Mouse (Mus musculus): Measurements from ENCODE around the gene Relt. TPM values are rescaled to one million over a fixed set of nuclear protein-coding genes. Genes with fewer than 3 reads are reported as not detected.

Relt gene
- polyA plus RNA-seq, 1 experiment = 0.36 TPM

DNA sequence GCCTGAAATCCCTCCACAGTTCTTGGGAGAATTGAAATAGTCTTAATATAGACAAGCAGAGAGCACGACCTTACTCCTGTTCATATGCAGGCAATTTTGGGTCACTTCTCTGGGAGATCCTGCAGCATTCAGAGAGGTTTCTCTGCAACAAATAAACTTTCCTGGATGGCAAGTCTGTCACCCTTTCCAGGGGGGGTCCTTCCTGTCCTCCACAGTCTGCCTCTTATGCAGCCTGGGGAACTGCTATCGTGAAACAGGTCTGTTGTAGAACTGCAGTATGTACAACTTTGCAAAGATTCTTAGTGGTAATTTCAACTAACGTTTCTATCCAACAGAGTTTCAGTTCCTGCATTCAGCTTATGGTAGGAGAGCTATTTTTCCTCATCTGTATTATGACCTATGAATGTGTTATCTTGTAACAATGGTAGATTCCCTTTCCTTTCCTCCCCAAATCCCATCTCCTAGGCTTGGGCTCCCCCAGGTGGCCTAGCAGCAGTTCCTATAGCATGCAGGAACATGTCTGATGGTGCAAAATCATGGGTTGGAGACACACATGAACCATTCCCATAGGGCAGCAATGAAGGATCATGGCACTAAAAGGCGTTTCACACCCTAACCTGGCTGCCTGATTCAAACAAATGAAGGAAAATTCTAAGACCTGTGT, 44.7 kb downstream of the Relt start:
- Histone ChIP-seq H3K4me1 (ENCODE audit: control insufficient read depth, insufficient read depth, insufficient read length, low read length) (0 out of 2 replicates have a peak, but pooled peaks cover 2% of the 10 kb centered on the region), H3K4me3 (ENCODE audit: insufficient read depth, low read depth, low read length) (no peak overlapping the region), H3K27ac (replicated peaks; ENCODE audit: low read depth, low read length) (no peak overlapping the region)

DNA sequence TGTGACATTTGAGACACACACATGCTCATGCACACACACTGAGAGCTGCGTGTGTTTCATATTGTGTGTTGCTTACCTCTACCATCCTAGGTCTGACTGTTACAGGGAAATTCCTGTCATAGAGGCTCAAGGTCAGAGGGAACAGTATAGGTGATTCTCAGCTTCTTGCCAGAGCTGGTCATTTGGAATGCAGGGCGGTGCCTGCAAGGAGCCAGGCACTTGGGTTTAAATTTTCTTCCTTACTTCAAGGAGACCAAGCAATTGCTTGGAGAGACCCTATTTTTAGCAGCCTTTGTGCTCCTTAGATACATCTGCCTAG, 45.8 kb downstream of the Relt start:
- Histone ChIP-seq H3K27ac (replicated peaks; ENCODE audit: low read depth, low read length) (no peak overlapping the region), H3K4me3 (ENCODE audit: insufficient read depth, low read depth, low read length) (no peak overlapping the region)

DNA sequence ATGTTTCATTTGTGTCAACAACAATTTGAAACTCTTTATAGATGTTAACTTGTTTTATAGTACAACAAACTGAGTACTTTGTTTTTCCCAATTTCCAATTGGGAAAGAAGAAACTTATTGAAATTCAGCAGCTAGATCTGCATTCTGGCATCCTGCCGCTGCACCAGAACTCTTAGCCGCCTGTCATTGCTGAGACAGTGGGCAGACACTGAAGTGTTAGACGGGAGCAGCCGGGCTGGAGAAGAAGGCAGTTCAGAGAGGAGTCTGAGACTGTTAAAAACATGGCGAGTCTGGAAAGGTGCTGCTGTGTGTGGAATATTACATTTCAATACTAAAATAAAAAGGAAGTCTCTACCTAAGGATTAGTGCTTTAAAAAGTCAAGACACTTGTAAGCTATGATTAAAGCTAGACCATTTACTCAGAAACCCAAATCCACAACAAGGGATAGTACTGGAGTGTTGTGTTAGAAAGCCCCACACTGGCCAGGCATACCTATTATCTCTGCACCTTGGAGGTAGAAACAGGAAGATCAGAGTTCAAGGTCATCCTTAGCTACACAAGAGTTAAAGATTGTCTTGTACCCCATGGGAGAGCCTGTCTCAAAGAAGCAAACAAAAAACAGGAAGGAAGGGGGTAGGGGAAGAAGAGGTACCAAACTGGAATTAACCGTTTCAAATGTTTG, 46.3 kb downstream of the Relt start:
- Histone ChIP-seq H3K27ac (replicated peaks; ENCODE audit: low read depth, low read length) (no peak overlapping the region), H3K4me1 (ENCODE audit: control insufficient read depth, insufficient read depth, insufficient read length, low read length) (0 out of 2 replicates have a peak, but pooled peaks cover 2% of the 10 kb centered on the region), H3K4me3 (ENCODE audit: insufficient read depth, low read depth, low read length) (no peak overlapping the region)

More for the DNA sequence above, 45.8 kb downstream of the Relt start:
- 0 out of 2 replicates have a peak, but pooled peaks cover 2% of the 10 kb centered on the region for H3K4me1 ChIP-seq (ENCODE audit: control insufficient read depth, insufficient read depth, insufficient read length, low read length)

DNA sequence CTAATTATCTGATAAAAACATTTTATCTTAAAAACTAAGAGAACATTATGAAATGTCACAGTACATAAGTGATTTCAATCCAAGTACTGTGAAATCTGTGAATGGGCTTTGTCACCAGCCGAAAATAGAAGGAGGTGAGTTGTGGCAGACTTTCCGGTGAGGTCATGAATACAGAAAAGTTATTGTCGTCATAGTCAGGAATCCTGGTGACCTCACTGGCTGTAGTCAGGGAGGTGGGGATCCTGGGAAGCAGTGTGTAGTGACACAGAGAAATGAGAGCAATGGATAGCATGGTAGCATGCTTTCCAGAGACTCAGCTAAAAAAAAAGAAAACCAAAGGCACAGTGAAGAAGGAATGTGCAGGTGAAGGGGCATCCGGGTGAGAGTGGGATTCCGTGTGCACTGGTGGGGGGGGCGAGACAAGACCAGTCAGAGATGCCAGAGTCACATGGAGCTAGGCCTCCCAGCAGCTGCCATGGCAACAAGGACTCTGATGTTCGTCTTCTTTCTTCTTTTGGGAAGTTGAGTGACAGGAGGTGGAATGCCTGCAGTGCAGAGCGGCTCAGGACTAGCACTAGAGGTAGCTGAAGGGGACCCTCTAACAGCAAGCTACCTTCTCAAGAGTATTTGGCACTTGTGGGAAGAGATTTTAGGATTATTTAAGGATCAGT, 47.2 kb downstream of the Relt start:
- Histone ChIP-seq H3K27ac (replicated peaks; ENCODE audit: low read depth, low read length) (no peak overlapping the region), H3K4me3 (ENCODE audit: insufficient read depth, low read depth, low read length) (no peak overlapping the region), H3K4me1 (ENCODE audit: control insufficient read depth, insufficient read depth, insufficient read length, low read length) (0 out of 2 replicates have a peak, but pooled peaks cover 2% of the 10 kb centered on the region)

DNA sequence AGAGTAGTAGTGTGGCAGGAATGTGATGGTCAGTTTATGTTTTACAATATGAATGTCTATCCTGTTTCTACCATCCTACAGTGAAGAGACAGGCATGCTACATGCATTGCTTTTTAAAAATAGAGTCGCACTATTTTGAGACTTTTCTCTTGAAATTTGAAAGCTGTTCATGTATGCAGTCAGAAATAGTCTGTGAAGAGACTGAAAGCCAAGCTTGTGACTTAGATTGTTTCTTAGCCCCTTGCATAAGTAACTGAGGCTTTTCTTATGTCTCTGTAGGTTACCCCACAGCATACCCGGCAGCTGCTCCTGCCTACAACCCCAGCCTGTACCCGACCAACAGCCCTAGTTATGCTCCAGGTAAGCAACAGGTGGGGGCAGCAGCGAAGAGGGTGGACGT, 50.6 kb downstream of the Relt start:
- H3K27ac ChIP-seq (replicated peaks; ENCODE audit: low read depth, low read length) = no peak overlapping the region
- no peak overlapping the region for H3K4me3 ChIP-seq (ENCODE audit: insufficient read depth, low read depth, low read length)
- 0 out of 2 replicates have a peak, but pooled peaks cover 2% of the 10 kb centered on the region for H3K4me1 ChIP-seq (ENCODE audit: control insufficient read depth, insufficient read depth, insufficient read length, low read length)

DNA sequence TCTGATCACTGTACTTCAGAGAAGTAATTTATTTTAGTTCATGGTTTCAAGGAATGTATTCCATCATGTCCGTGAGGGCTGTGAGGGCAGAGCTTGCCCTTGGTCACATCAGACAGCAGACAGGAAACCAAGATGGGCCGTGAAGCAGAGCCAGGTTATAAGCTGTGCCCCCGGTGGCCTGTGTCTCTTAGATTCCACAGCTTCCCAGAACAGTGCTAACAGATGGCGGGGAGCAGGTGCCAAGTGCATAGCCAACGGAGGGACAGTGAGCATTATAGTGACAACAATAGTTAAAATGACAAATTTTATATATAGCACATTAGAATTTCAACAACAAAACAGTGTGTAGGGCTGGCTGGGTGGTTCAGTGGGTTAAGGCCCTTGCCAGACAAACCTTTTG, 51.3 kb downstream of the Relt start:
- Histone ChIP-seq H3K4me1 (ENCODE audit: control insufficient read depth, insufficient read depth, insufficient read length, low read length) (0 out of 2 replicates have a peak, but pooled peaks cover 2% of the 10 kb centered on the region), H3K27ac (replicated peaks; ENCODE audit: low read depth, low read length) (no peak overlapping the region), H3K4me3 (ENCODE audit: insufficient read depth, low read depth, low read length) (no peak overlapping the region)

DNA sequence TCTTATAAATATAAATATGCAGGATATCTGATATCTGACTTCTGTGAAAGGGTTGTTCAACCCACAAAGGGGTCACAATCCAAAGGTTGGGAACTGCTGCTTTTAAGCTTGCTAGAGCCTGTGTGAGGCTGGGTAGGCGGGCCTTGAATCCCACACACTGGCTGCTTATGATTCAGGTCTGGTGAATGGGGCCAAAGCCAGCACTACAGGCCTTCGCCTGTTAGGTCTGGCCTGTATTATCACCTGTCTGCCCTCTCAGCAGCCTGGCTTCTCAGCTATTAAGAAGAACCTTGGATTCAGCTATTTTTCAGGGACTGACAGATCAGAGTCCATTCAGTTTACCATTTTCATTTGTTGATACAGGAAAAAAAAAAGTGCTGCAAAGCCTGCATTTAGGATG, 57.9 kb downstream of the Relt start:
- Histone ChIP-seq H3K27ac (replicated peaks; ENCODE audit: low read depth, low read length) (no peak overlapping the region), H3K4me1 (ENCODE audit: control insufficient read depth, insufficient read depth, insufficient read length, low read length) (peaks cover 2% of the 10 kb centered on the region; the same call in 1 of the 2 replicates), H3K4me3 (ENCODE audit: insufficient read depth, low read depth, low read length) (no peak overlapping the region)

DNA sequence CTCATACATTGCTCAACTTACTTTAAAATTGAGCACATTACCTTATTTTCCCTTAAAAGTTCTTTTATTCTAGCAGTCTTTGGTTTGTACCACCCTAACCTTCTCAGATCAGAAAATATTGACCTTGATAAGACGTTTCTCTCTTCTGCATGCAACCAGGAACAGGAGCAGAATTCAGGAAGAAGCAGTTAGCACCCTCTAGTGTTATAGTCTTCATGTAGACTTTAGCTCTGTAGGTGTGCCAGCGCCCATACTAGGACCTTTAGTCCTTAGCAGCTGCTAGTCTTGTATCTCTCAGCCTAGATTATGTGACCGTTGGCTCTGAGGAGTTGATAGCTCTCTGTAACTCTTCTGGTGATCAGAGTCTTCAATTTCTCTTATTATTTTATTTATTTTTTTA, 64.4 kb downstream of the Relt start:
- Histone ChIP-seq H3K27ac (replicated peaks; ENCODE audit: low read depth, low read length) (no peak overlapping the region), H3K4me3 (ENCODE audit: insufficient read depth, low read depth, low read length) (no peak overlapping the region), H3K4me1 (ENCODE audit: control insufficient read depth, insufficient read depth, insufficient read length, low read length) (no peaks in the 10 kb centered on the region; the same call in 1 of the 2 replicates)

Other genes starting within 250 kb of the Relt start
- 11.1 TPM in 2 replicates for gene Plekhb1, start 201.0 kb downstream of the Relt start, polyA plus RNA-seq (2012; ENCODE audit: insufficient read depth, insufficient read length, missing spikeins)
- 11.6 and 27.2 TPM in 2 replicates for gene Fam168a, start 156.8 kb downstream of the Relt start, polyA plus RNA-seq (2012; ENCODE audit: insufficient read depth, insufficient read length, missing spikeins)
- gene Arhgef17, start 68.7 kb upstream of the Relt start, polyA plus RNA-seq (2012; ENCODE audit: insufficient read depth, insufficient read length, missing spikeins) = 2.5 and 3.3 TPM in 2 replicates
- 3.7 and 4.5 TPM in 2 replicates for gene P2ry6, start 111.2 kb upstream of the Relt start, polyA plus RNA-seq (2012; ENCODE audit: insufficient read depth, insufficient read length, missing spikeins)
- gene P2ry2, start 149.4 kb upstream of the Relt start, polyA plus RNA-seq (2012; ENCODE audit: insufficient read depth, insufficient read length, missing spikeins) = 7.1 and 8.0 TPM in 2 replicates
- 4.8 and 8.8 TPM in 2 replicates for gene Fchsd2, start 229.4 kb upstream of the Relt start, polyA plus RNA-seq (2012; ENCODE audit: insufficient read depth, insufficient read length, missing spikeins)